Mouse (Mus musculus): ENCODE data around the gene Enpp6.

- no peak for TF ChIP-seq USF1 (IDR thresholded peaks at IDR 0.05; ENCODE audit: low read depth)
- TF ChIP-seq POLR2A (IDR thresholded peaks at IDR 0.05; ENCODE audit: insufficient read length, low read depth) = no peak
- TF ChIP-seq POLR2AphosphoS2 (IDR thresholded peaks at IDR 0.05; ENCODE audit: insufficient read length, low read depth) = no peak
- no peak for TF ChIP-seq MAX (IDR thresholded peaks at IDR 0.05; ENCODE audit: low read depth)
- no peak for TF ChIP-seq MYOG (IDR thresholded peaks at IDR 0.05; ENCODE audit: control insufficient read depth in 1 of 3, insufficient read depth in 1 of 3, insufficient read length in 2 of 3, low read depth in 2 of 3)
- no peak for TF ChIP-seq TCF12 (IDR thresholded peaks at IDR 0.05; ENCODE audit: insufficient read depth, poor library complexity, severe bottlenecking)
- no peak for TF ChIP-seq E2F4 (IDR thresholded peaks at IDR 0.05; ENCODE audit: insufficient read depth)
- no peak for TF ChIP-seq REST (IDR thresholded peaks at IDR 0.05; ENCODE audit: insufficient read depth, insufficient read length)
These were observed 72.3 kb downstream of the Enpp6 start for GRCm38 (mm10) chr8:47058971-47059370.

Data from myocyte (in vitro differentiated cells).